Mouse (Mus musculus): Measurements from ENCODE around the gene Rab25.

DNA sequence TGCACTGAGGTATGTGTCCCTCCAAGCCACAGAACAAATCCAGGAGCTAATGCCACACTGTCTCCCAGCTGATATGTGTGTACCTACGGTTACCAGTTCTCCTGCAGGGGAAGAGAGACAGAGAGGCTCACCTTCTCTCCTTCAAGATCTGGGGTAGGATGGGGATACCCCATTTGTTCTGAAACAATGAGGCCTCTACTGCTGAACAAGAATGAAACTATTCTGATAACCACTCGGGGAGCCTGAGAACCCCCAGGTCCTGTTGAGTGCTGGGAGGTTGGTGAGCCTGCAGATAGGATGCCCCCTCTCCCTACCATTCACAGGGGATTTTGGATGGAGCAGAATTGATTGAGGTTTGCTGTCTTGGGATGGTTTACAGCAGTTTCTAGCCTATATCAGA, 28.0 kb downstream of the Rab25 start:
- no peak for TF ChIP-seq CTCF (conservative IDR thresholded peaks at IDR 0.05; ENCODE audit: low read length)
- TF ChIP-seq NANOG (IDR thresholded peaks at IDR 0.05; ENCODE audit: borderline replicate concordance, low read length), result no peak
- TF ChIP-seq POU5F1 (IDR thresholded peaks at IDR 0.05; ENCODE audit: borderline replicate concordance, low read length), result no peak

Data from E14TG2a.4 (cell line).